Mouse (Mus musculus): ENCODE results near the gene Ovol3. TPM values are rescaled to one million over a fixed set of nuclear protein-coding genes. Genes with fewer than 3 reads are reported as not detected.

Ovol3 gene
- total RNA-seq (2023): not detected

GRCm38 (mm10) chr7:30235625-30236024 is at the start of gene Ovol3:
Ovol3 (minus strand) TSS chr7:30235725.

GRCm38 (mm10) chr7:30279951-30280669 is 44.6 kb upstream of the Ovol3 start, which contains the start of the genes Thap8 and Wdr62:
Thap8 (plus strand) TSS chr7:30280094.
Wdr62 (minus strand) TSS chr7:30280419.

GRCm38 (mm10) chr7:30231669-30232454 is 3.7 kb downstream of the Ovol3 start, which contains the start of the genes Polr2i and Tbcb:
Polr2i (plus strand) TSS chr7:30231948.
Tbcb (minus strand) TSS chr7:30232272.

GRCm38 (mm10) chr7:30198481-30198971 is 37.0 kb downstream of the Ovol3 start, which contains the start of gene Capns1:
Capns1 (minus strand) TSS chr7:30198811.

GRCm38 (mm10) chr7:30183879-30184289 is 51.6 kb downstream of the Ovol3 start, which contains the start of gene Cox7a1:
Cox7a1 (plus strand) TSS chr7:30184144.

Other genes with a start within 250 kb of the Ovol3 start
- 7.3 TPM for gene Zfp14, start 184.3 kb downstream of the Ovol3 start, total RNA-seq (2023)
- gene Zfp82, start 162.8 kb downstream of the Ovol3 start, total RNA-seq (2023): 3.9 TPM
- 3.0 TPM for gene Gm26920, start 145.3 kb downstream of the Ovol3 start, total RNA-seq (2023)
- gene Zfp566, start 145.2 kb downstream of the Ovol3 start, total RNA-seq (2023): 7.2 TPM
- 38.4 TPM for gene Zfp260, start 140.9 kb downstream of the Ovol3 start, total RNA-seq (2023)
- gene Zfp382, start 113.8 kb downstream of the Ovol3 start, total RNA-seq (2023): 10.4 TPM
- gene Zfp146, start 66.0 kb downstream of the Ovol3 start, total RNA-seq (2023): 50.5 TPM
- gene Cox7a1, start 51.6 kb downstream of the Ovol3 start, total RNA-seq (2023): not detected
- gene Capns1, start 36.9 kb downstream of the Ovol3 start, total RNA-seq (2023): 145 TPM
- gene Polr2i, start 3.8 kb downstream of the Ovol3 start, total RNA-seq (2023): 25.1 TPM
- gene Tbcb, start 3.5 kb downstream of the Ovol3 start, total RNA-seq (2023): 15.5 TPM
- 1.6 TPM for gene Thap8, start 44.4 kb upstream of the Ovol3 start, total RNA-seq (2023)
- 6.8 TPM for gene Wdr62, start 44.7 kb upstream of the Ovol3 start, total RNA-seq (2023)
- gene Clip3, start 56.0 kb upstream of the Ovol3 start, total RNA-seq (2023): 0.38 TPM
- gene Alkbh6, start 73.0 kb upstream of the Ovol3 start, total RNA-seq (2023): 54.2 TPM
- gene Syne4, start 79.1 kb upstream of the Ovol3 start, total RNA-seq (2023): 5.9 TPM
- 9.7 TPM for gene E130208F15Rik, start 86.0 kb upstream of the Ovol3 start, total RNA-seq (2023)
- gene Sdhaf1, start 88.2 kb upstream of the Ovol3 start, total RNA-seq (2023): 14.8 TPM
- gene Lrfn3, start 127.0 kb upstream of the Ovol3 start, total RNA-seq (2023): not detected
- 23.3 TPM for gene Tyrobp, start 178.0 kb upstream of the Ovol3 start, total RNA-seq (2023)
- gene Hcst, start 184.1 kb upstream of the Ovol3 start, total RNA-seq (2023): 153 TPM
- gene Nfkbid, start 186.0 kb upstream of the Ovol3 start, total RNA-seq (2023): 70.8 TPM
- gene Aplp1, start 209.8 kb upstream of the Ovol3 start, total RNA-seq (2023): 2.9 TPM
- gene Kirrel2, start 222.0 kb upstream of the Ovol3 start, total RNA-seq (2023): not detected
- not detected for gene Nphs1, start 222.6 kb upstream of the Ovol3 start, total RNA-seq (2023)